Mouse (Mus musculus) hindbrain, postnatal 0 days (tissue): Measurements from ENCODE around the gene Nebl. TPM values are rescaled to one million over a fixed set of nuclear protein-coding genes. Genes with fewer than 3 reads are reported as not detected.

Experiments
- ATAC-seq: fragments of 200-750 bp; cut with Nextera tagmentation; 2 replicates; pipeline ENCODE4 v1.8.0; 2017; ENCODE audit warnings: mild to moderate bottlenecking, moderate TSS enrichment, moderate library complexity
- DNase-seq: peaks from one replicate; pipeline ENCODE4 v3.0.0-alpha.2; 2015; ENCODE audit warnings: low spot score
- H3K27ac ChIP-seq: fragments of 300-500 bp; sonication (generic); 2 replicates; pipeline ENCODE4 v1.5.1; 2014; ENCODE audit warnings: mild to moderate bottlenecking
- H3K27me3 ChIP-seq: fragments of 300-500 bp; sonication (generic); 2 replicates; pipeline ENCODE4 v1.6.1; 2014; ENCODE audit warnings: low read length, mixed read lengths; ENCODE audit not compliant: insufficient read depth
- H3K36me3 ChIP-seq: fragments of 300-500 bp; sonication (generic); 2 replicates; pipeline ENCODE4 v1.6.1; 2014; ENCODE audit warnings: low read length, mixed read lengths; ENCODE audit not compliant: insufficient read depth
- H3K4me1 ChIP-seq: fragments of 300-500 bp; sonication (generic); 2 replicates; pipeline ENCODE4 v1.6.1; 2014; ENCODE audit warnings: antibody characterized with exemption, low read length, mixed read lengths; ENCODE audit not compliant: insufficient read depth
- H3K4me2 ChIP-seq: fragments of 300-500 bp; sonication (generic); 2 replicates; pipeline ENCODE4 v1.6.1; 2014; ENCODE audit warnings: low read depth, mild to moderate bottlenecking, low read length, moderate library complexity, mixed read lengths
- H3K4me3 ChIP-seq: fragments of 300-500 bp; sonication (generic); 2 replicates; pipeline ENCODE4 v1.5.1; 2014; ENCODE audit warnings: low read length
- H3K9ac ChIP-seq: fragments of 300-500 bp; sonication (generic); replicated peaks from 2 replicates; pipeline ENCODE4 v1.6.1; 2014; ENCODE audit warnings: mild to moderate bottlenecking, low read length, moderate library complexity, mixed read lengths
- H3K9me3 ChIP-seq: fragments of 300-500 bp; sonication (generic); 2 replicates; pipeline ENCODE4 v1.6.1; 2016; ENCODE audit warnings: low read length, mixed read lengths
- CTCF ChIP-seq: IDR thresholded peaks from 2 replicates; pipeline ENCODE4 v1.5.1; 2016; ENCODE audit warnings: antibody characterized with exemption, control low read depth, low read depth
- WGBS: fragments of 180-500 bp; shearing (Covaris S2); extraction: QIAGEN DNeasy Blood & Tissue Kit; methylation state at CpG from one replicate; pipeline ENCODE4 v1.1.7; 2014; 5-methylcytosine and 5-hydroxymethylcytosine counted together
- polyA plus RNA-seq: library from polyadenylated mRNA; unstranded; fragments of >200 nt; fragmentation: Nextera tagmentation; extraction: Ambion mirVana; gene quantifications from 2 replicates; pipeline ENCODE4 v1.2.1, GENCODE M21; 2015
- total RNA-seq: library from RNA; depleted of rRNA; stranded (reverse); fragments of >200 nt; gene quantifications from 2 replicates; pipeline ENCODE4 v1.2.3, GENCODE M21; 2014

The Nebl gene
- total and polyA plus RNA-seq, 2 experiments from 2014 or later: 15.4 to 25.8 TPM

DNA sequence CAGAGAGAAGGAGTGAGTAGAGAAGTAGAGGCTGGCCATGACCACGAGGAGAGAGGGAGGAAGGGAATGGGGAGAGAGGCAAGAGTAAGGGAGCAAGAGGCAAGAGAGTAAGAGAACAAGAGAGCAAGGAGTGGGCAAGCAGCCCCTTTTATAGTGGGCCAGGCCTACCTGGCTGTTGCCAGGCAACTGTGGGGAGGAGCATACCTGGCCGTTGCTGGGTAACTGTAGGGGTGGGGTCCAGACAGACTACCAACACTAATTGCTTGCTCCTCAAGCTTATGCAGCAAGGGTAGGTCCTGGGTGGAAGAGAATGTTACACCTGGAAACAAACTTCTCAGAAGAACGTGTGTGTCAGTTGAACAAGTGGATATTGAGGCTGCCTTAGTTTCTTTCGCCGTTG lies 20.0 kb downstream of the Nebl start:
- no peaks in the 10 kb centered on the region for H3K9me3 ChIP-seq
- no peak overlapping the region for H3K9ac ChIP-seq
- no peaks in the 10 kb centered on the region for H3K4me1 ChIP-seq
- WGBS: 84% methylated on average over 5 of the region's 5 CpGs
- DNase-seq (no peak), ATAC-seq (no peak)
- H3K4me3 ChIP-seq: no peak overlapping the region
- H3K27me3 ChIP-seq: no peaks in the 10 kb centered on the region
- no peak for TF ChIP-seq CTCF
- H3K36me3 ChIP-seq: no peaks in the 10 kb centered on the region
- no peak overlapping the region for H3K4me2 ChIP-seq
- H3K27ac ChIP-seq: no peak overlapping the region

DNA sequence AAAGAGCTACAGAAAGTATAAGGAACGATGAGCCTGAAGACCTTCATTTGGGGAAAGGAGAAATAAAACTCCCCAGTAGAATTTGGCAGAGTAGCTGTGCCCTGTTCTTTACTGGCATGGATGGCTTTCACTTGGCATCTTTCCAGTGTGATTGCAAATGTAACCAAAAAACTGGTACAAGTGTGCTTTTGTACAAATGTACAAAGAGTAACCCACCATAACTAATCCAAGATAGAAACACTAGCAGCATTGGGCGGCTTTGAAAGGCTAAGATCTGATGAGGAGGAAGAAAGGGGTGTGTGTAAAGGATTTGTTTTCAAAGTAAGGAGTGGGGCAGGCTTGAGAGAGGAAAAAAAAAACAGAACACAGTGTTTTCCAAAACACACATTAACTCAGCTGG lies 21.2 kb downstream of the Nebl start:
- H3K27me3 ChIP-seq: no peaks in the 10 kb centered on the region
- H3K9ac ChIP-seq: no peak overlapping the region
- no peaks in the 10 kb centered on the region for H3K4me1 ChIP-seq
- WGBS: 51% methylated on average over 2 of the region's 2 CpGs
- peak overlapping the region; percentile 58; the same call in 1 of the 2 replicates for H3K27ac ChIP-seq
- H3K36me3 ChIP-seq: no peaks in the 10 kb centered on the region
- DNase-seq: peak; percentile 56
- H3K4me2 ChIP-seq: no peak overlapping the region
- H3K9me3 ChIP-seq: no peaks in the 10 kb centered on the region
- ATAC-seq: peak; percentile 73
- no peak overlapping the region for H3K4me3 ChIP-seq
- no peak for TF ChIP-seq CTCF

DNA sequence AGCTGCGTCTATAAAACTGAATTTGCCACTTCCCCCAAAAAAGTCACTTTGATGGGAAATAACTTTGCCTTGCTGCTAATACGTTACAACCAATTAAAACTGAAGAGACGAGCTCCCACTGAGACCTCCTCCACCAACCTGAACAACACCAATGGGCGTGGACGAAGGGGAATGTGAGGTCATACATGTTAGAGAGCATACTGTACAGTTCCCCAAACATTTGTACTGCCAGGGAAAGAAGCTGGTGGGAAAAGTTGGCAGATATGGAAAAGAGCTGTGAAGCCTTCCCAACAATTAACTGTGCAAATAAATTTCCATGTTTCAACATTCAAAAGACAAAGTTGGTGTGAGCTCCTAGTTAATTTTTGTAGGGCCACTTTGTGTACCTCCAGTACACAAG lies 25.3 kb downstream of the Nebl start:
- WGBS: 84% methylated on average over 5 of the region's 5 CpGs
- DNase-seq (no peak), ATAC-seq (no peak)
- Histone ChIP-seq H3K9me3 (no peaks in the 10 kb centered on the region), H3K27ac (no peak overlapping the region), H3K4me1 (peaks cover 6% of the 10 kb centered on the region; the same call in 1 of the 2 replicates), H3K4me2 (no peak overlapping the region), H3K9ac (no peak overlapping the region), H3K36me3 (no peaks in the 10 kb centered on the region), H3K4me3 (no peak overlapping the region), H3K27me3 (no peaks in the 10 kb centered on the region)
- TF ChIP-seq CTCF: no peak

DNA sequence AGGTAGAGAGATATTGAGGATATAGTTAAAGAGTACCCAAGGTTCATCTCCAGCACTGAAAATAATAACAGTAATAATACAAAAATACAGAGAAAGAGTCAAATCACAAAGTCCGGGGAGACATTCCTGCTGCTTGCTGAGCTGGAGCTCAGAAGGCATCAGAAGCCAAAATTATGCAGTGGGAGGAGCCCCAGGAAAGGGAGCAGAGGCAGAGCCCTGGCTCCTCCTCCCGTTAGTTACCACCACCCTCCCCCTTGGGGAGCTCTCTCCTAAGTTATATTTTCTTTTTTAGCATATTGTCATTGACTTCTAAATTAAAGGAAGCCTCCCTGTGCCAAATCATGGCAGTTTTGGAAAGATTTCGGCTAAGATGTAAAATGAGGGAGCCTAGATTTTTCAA lies 25.8 kb downstream of the Nebl start:
- Histone ChIP-seq H3K9me3 (no peaks in the 10 kb centered on the region), H3K36me3 (no peaks in the 10 kb centered on the region), H3K4me1 (peaks cover 6% of the 10 kb centered on the region; the same call in 1 of the 2 replicates), H3K4me3 (no peak overlapping the region), H3K27me3 (no peaks in the 10 kb centered on the region), H3K27ac (no peak overlapping the region), H3K9ac (no peak overlapping the region), H3K4me2 (no peak overlapping the region)
- DNase-seq (no peak), ATAC-seq (no peak)
- no peak for TF ChIP-seq CTCF
- 64% methylated on average over 3 of the region's 3 CpGs for WGBS

DNA sequence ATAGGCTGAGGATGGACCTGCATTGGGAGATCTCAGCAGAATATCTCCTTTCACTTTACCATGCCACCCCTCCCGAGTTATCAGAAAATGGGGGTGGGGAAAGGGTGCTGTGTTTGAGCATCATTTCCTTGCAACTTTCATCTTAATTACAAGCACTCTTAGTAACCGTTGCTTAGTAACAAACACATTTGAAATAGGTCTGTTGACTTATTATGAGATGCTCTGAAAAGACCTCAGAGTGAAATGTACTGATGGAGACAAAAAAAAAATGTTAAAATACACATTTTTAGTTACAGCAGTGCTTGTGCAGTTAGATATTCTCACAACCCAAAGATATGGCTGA lies 28.1 kb downstream of the Nebl start:
- DNase-seq: peak; percentile 25
- Histone ChIP-seq H3K27me3 (no peaks in the 10 kb centered on the region), H3K4me3 (no peak overlapping the region), H3K4me2 (no peak overlapping the region), H3K36me3 (no peaks in the 10 kb centered on the region), H3K4me1 (peaks cover 6% of the 10 kb centered on the region; the same call in 1 of the 2 replicates), H3K27ac (peak overlapping the region; percentile 54), H3K9me3 (no peaks in the 10 kb centered on the region), H3K9ac (no peak overlapping the region)
- no peak for ATAC-seq
- TF ChIP-seq CTCF: no peak
- WGBS: 40% methylated on average over 2 of the region's 2 CpGs

DNA sequence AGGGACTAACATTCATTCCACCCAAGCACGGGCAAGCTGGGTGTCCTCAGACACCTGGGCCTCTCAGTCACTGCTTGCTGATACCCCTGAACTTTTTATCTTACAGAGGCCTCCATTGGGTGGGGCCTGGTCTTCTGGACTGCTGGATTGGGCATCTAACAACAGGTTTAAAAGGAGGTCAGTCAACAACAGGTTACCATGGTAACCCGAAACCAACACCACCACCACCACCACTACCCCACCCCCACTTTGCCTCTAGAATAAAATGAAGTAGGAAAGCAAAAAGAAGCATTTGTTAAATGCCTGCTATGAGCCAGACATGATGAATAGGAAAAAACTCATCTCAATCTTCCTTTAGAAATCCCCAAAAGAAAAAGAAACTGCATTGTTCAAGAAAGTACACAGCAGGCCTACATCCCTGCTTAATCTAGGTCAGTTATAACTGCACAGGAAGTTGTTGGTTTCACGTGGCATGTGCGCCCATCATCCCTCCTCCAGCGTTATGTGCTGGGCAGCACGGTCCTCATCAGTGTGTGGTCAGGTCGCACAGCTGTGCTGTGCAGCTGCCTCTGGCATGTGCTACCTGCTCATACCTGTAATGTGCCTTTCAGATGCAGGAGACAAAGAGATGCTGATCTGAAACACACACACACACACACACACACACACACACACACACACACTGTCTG lies 28.6 kb downstream of the Nebl start:
- DNase-seq (peak; percentile 26), ATAC-seq (peak; percentile 77)
- peak overlapping the region; percentile 54 for H3K27ac ChIP-seq
- no peaks in the 10 kb centered on the region for H3K36me3 ChIP-seq
- no peaks in the 10 kb centered on the region for H3K27me3 ChIP-seq
- no peaks in the 10 kb centered on the region for H3K9me3 ChIP-seq
- no peak overlapping the region for H3K9ac ChIP-seq
- no peak overlapping the region for H3K4me3 ChIP-seq
- H3K4me2 ChIP-seq: no peak overlapping the region
- H3K4me1 ChIP-seq: peaks cover 6% of the 10 kb centered on the region; the same call in 1 of the 2 replicates
- TF ChIP-seq CTCF: no peak
- WGBS: 47% methylated on average over 7 of the region's 7 CpGs

DNA sequence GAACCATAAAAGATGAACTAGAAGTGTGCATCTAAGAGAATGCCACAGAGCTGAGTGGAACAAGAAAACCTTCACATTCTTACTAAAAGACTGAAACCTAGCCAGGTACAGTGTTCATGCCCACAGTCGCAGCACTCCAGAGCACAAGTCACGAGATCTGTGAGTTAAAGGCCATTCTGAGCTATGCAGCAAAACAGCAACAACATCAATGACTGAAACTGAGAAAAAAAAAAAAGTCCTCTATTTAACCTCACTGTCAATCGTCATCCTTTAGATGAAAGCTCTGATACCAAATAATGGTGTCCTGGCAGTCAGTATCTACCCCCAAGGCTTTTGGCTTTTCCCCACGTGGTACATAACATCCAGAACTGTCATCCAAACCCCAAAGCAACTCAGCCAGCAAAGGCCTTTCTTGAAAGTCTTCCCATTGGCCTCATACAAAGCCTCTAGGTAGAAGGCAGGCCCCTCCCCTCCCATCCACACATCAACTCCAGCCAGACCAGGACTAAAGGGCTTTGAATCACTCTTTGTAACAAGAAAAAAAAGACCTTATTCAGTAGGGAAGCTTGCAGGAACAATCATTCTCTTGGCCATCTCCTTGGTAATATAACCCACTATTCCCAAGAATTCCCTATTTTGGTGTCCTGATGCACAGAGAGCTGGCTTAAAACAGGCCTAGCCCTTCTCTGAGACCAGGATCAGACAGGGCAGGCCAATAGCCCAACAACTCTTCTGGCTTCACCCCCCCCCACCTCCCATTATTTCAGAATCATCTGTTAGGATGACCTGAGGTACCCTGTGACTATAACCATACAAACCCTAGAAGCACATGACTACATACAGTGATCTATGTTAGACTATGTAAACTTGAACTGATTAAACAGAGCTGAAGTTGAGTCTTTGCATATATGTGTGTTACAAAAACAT lies 32.8 kb downstream of the Nebl start:
- Histone ChIP-seq H3K27ac (no peak overlapping the region), H3K4me1 (peaks cover 6% of the 10 kb centered on the region; the same call in 1 of the 2 replicates), H3K4me3 (no peak overlapping the region), H3K9ac (no peak overlapping the region), H3K36me3 (no peaks in the 10 kb centered on the region), H3K27me3 (no peaks in the 10 kb centered on the region), H3K9me3 (no peaks in the 10 kb centered on the region), H3K4me2 (no peak overlapping the region)
- DNase-seq: peak; percentile 52
- peak; percentile 84 for ATAC-seq
- WGBS: 33% methylated on average over 4 of the region's 4 CpGs
- TF ChIP-seq CTCF: no peak
